Mouse (Mus musculus) megakaryocyte-erythroid progenitor cell, adult 5-6 weeks (primary cell): ENCODE data around the gene Arpc1a. TPM values are rescaled to one million over a fixed set of nuclear protein-coding genes. Genes with fewer than 3 reads are reported as not detected.
A peak's percentile ranks its signal among the peaks of the same experiment; 100 is the strongest.
"Not testable (repeated sequence)": the region's sequence is repeated elsewhere in the genome, so short reads cannot be mapped to it uniquely, and the experiment has no call there.

Experiments
- ATAC-seq: replicated peaks from 2 replicates; pipeline ENCODE4 v1.8.0; 2016; ENCODE audit warnings: mild to moderate bottlenecking, inconsistent platforms; ENCODE audit not compliant: severe bottlenecking, poor library complexity, low FRiP score, low TSS enrichment
- total RNA-seq, 2 experiments: library from RNA; stranded (forward) in 1 of 2; stranded (reverse) in 1 of 2; fragments of 200-1000, 215-1000 nt in 1 of 2; fragments of >200 nt in 1 of 2; fragmentation: Nextera tagmentation in 1 of 2; gene quantifications; 2 replicates each; pipeline ENCODE4 v1.2.3; 2014 to 2017

The Arpc1a gene
- total RNA-seq, 2 experiments from 2014 or later, result 90.0 to 117 TPM

GRCm38 (mm10) chr5:145101451-145101850 lies 17.8 kb downstream of the Arpc1a start:
- ATAC-seq, result not testable (repeated sequence)

GRCm38 (mm10) chr5:145102706-145103105 lies 19.1 kb downstream of the Arpc1a start:
- ATAC-seq, result no peak

- ATAC-seq, result no peak
Observed at GRCm38 (mm10) chr5:145104328-145104727, 20.7 kb downstream of the Arpc1a start.

- no peak for ATAC-seq
Observed at GRCm38 (mm10) chr5:145105694-145106275, 22.2 kb downstream of the Arpc1a start.

GRCm38 (mm10) chr5:145110401-145110800 lies 26.8 kb downstream of the Arpc1a start:
- no peak for ATAC-seq

GRCm38 (mm10) chr5:145112566-145112965 lies 28.9 kb downstream of the Arpc1a start:
- no peak for ATAC-seq

- no peak for ATAC-seq
Observed at GRCm38 (mm10) chr5:145113416-145113815, 29.8 kb downstream of the Arpc1a start.

GRCm38 (mm10) chr5:145114071-145114605 lies 30.5 kb downstream of the Arpc1a start, which contains the start of gene Arpc1b:
TSS of gene Arpc1b (plus strand) at chr5:145114215.
- peak; percentile 31; the same call in 1 of the 2 replicates for ATAC-seq

- ATAC-seq, result peak; percentile 56
Observed at GRCm38 (mm10) chr5:145114606-145115473, 31.2 kb downstream of the Arpc1a start.

GRCm38 (mm10) chr5:145115736-145116135 lies 32.1 kb downstream of the Arpc1a start:
- no peak for ATAC-seq

- ATAC-seq, result no peak
Observed at GRCm38 (mm10) chr5:145116316-145116715, 32.7 kb downstream of the Arpc1a start.

- ATAC-seq, result peak; percentile 42; the same call in 1 of the 2 replicates
Observed at GRCm38 (mm10) chr5:145116916-145117315, 33.3 kb downstream of the Arpc1a start.

GRCm38 (mm10) chr5:145118005-145118404 lies 34.4 kb downstream of the Arpc1a start:
- ATAC-seq, result no peak

- no peak for ATAC-seq
Observed at GRCm38 (mm10) chr5:145118461-145118860, 34.8 kb downstream of the Arpc1a start.

GRCm38 (mm10) chr5:145119385-145119784 lies 35.8 kb downstream of the Arpc1a start:
- no peak for ATAC-seq

- ATAC-seq, result peak; percentile 45; the same call in 1 of the 2 replicates
Observed at GRCm38 (mm10) chr5:145120921-145121320, 37.3 kb downstream of the Arpc1a start.

- no peak for ATAC-seq
Observed at GRCm38 (mm10) chr5:145123396-145123795, 39.8 kb downstream of the Arpc1a start.

- no peak for ATAC-seq
Observed at GRCm38 (mm10) chr5:145126580-145126979, 43.0 kb downstream of the Arpc1a start.

- no peak for ATAC-seq
Observed at GRCm38 (mm10) chr5:145129124-145129523, 45.5 kb downstream of the Arpc1a start.

GRCm38 (mm10) chr5:145129773-145130172 lies 46.1 kb downstream of the Arpc1a start:
- ATAC-seq, result not testable (repeated sequence)
